Mouse (Mus musculus) stomach, postnatal 0 days (tissue): ENCODE results near the gene Ptpro.

Experiments used
- CTCF ChIP-seq: IDR thresholded peaks from 2 replicates; pipeline ENCODE4 v1.5.1; 2016; ENCODE audit warnings: antibody characterized with exemption, low read depth, mild to moderate bottlenecking, moderate library complexity
- EP300 ChIP-seq: optimal IDR thresholded peaks from 2 replicates; pipeline ENCODE3; 2016; ENCODE audit warnings: antibody characterized with exemption

GRCm38 (mm10) chr6:137505555-137506227, 253.6 kb downstream of the Ptpro start:
- no peak for TF ChIP-seq CTCF
- no peak for TF ChIP-seq EP300
